Mouse (Mus musculus) heart, adult 2 months (tissue): ENCODE measurements at regions not wholly inside any gene's neighbourhood (a gene's known extent, or its start where the extent isn't known, plus 50 kb on each side); places are given as distances from the start of the nearest gene placed in this dataset.
A peak's percentile ranks its signal among the peaks of the same experiment; 100 is the strongest.

Source experiments
- DNase-seq, 2 experiments: peaks; one replicate each; pipeline ENCODE4 v3.0.0; 2021
- H3K27ac ChIP-seq: fragments of 200-600 bp; 2 replicates; pipeline ENCODE4 v1.8.1; 2022
- H3K27me3 ChIP-seq: fragments of 200-500 bp; 2 replicates; pipeline ENCODE4 v1.6.1; 2012; ENCODE audit warnings: mild to moderate bottlenecking, low read length, inconsistent platforms, mixed read lengths; ENCODE audit not compliant: control insufficient read depth, insufficient read depth
- H3K36me3 ChIP-seq: fragments of 200-500 bp; 2 replicates; pipeline ENCODE4 v1.6.1; 2012; ENCODE audit warnings: low read length, inconsistent platforms; ENCODE audit not compliant: control insufficient read depth, insufficient read depth
- H3K4me1 ChIP-seq: fragments of 200-500 bp; 2 replicates; pipeline ENCODE4 v1.6.1; 2011; ENCODE audit warnings: low read length; ENCODE audit not compliant: control insufficient read depth, insufficient read depth
- H3K4me3 ChIP-seq: fragments of 200-600 bp; 2 replicates; pipeline ENCODE4 v1.8.1; 2022
- H3K79me2 ChIP-seq: fragments of 200-500 bp; replicated peaks from 2 replicates; pipeline ENCODE4 v1.6.1; 2012; ENCODE audit warnings: mild to moderate bottlenecking, inconsistent platforms, low read length, moderate library complexity, mixed read lengths; ENCODE audit not compliant: control insufficient read depth, insufficient read depth
- H3K9ac ChIP-seq: fragments of 200-500 bp; 2 replicates; pipeline ENCODE4 v1.6.1; 2012; ENCODE audit warnings: low read depth, mild to moderate bottlenecking, control low read depth, inconsistent platforms, low read length, mixed read lengths
- CTCF ChIP-seq: fragments of 200-600 bp; IDR thresholded peaks from 2 replicates; pipeline ENCODE4 v1.8.1; 2022; ENCODE audit warnings: antibody characterized with exemption, mild to moderate bottlenecking, moderate library complexity
- EP300 ChIP-seq: fragments of 200-500 bp; IDR thresholded peaks from 2 replicates; pipeline ENCODE4 v1.6.1; 2011; ENCODE audit warnings: low read depth, low read length, control low read depth; ENCODE audit not compliant: insufficient read depth
- POLR2A ChIP-seq: fragments of 200-500 bp; IDR thresholded peaks from 2 replicates; pipeline ENCODE4 v1.6.1; 2011; ENCODE audit warnings: mild to moderate bottlenecking, low read depth, low read length, control low read depth; ENCODE audit not compliant: insufficient read depth
- WGBS: fragments of 180-500 bp; shearing (Covaris S2); methylation state at CpG from one replicate; pipeline ENCODE4 v1.1.7; 2018; 5-methylcytosine and 5-hydroxymethylcytosine counted together
- intact Hi-C: fragments of 180-260 bp; cut with DNase I; formaldehyde crosslinking; loops from one replicate; pipeline ENCODE4 v1.15.1; 2025

- 0 out of 2 replicates have a peak overlapping the region, but pooled peaks have one; percentile 3 for H3K4me3 ChIP-seq
- intact Hi-C loops: no loop called here
Measured at GRCm38 (mm10) chr8:10924526-10925199, 83.6 kb downstream of the Irs2 start.

GRCm38 (mm10) chr8:10924001-10924490 is 84.2 kb downstream of the Irs2 start:
- no peak overlapping the region for H3K9ac ChIP-seq
- H3K36me3 ChIP-seq: no peaks in the 10 kb centered on the region
- no peak overlapping the region for H3K4me3 ChIP-seq
- no peak for DNase-seq
- H3K27ac ChIP-seq: peak overlapping the region; percentile 47
- TF ChIP-seq CTCF (no peak), EP300 (no peak), POLR2A (no peak)
- H3K4me1 ChIP-seq: peaks cover 11% of the 10 kb centered on the region
- WGBS: 37% methylated on average over 3 of the region's 3 CpGs
- H3K27me3 ChIP-seq: no peaks in the 10 kb centered on the region
- intact Hi-C loops: no loop called here
- H3K79me2 ChIP-seq: no peaks in the 10 kb centered on the region

More at GRCm38 (mm10) chr8:10924526-10925199, 83.6 kb downstream of the Irs2 start:
- peak overlapping the region; percentile 47 for H3K27ac ChIP-seq
- no peak overlapping the region for H3K9ac ChIP-seq
- TF ChIP-seq EP300 (no peak), CTCF (no peak), POLR2A (peak; percentile 32; the same call in 1 of the 2 replicates)
- peaks cover 11% of the 10 kb centered on the region for H3K4me1 ChIP-seq
- no peaks in the 10 kb centered on the region for H3K36me3 ChIP-seq
- H3K27me3 ChIP-seq: no peaks in the 10 kb centered on the region
- DNase-seq: peak; percentile 66 to 71
- WGBS: 5% methylated on average over 20 of the region's 20 CpGs
- H3K79me2 ChIP-seq: no peaks in the 10 kb centered on the region

DNA sequence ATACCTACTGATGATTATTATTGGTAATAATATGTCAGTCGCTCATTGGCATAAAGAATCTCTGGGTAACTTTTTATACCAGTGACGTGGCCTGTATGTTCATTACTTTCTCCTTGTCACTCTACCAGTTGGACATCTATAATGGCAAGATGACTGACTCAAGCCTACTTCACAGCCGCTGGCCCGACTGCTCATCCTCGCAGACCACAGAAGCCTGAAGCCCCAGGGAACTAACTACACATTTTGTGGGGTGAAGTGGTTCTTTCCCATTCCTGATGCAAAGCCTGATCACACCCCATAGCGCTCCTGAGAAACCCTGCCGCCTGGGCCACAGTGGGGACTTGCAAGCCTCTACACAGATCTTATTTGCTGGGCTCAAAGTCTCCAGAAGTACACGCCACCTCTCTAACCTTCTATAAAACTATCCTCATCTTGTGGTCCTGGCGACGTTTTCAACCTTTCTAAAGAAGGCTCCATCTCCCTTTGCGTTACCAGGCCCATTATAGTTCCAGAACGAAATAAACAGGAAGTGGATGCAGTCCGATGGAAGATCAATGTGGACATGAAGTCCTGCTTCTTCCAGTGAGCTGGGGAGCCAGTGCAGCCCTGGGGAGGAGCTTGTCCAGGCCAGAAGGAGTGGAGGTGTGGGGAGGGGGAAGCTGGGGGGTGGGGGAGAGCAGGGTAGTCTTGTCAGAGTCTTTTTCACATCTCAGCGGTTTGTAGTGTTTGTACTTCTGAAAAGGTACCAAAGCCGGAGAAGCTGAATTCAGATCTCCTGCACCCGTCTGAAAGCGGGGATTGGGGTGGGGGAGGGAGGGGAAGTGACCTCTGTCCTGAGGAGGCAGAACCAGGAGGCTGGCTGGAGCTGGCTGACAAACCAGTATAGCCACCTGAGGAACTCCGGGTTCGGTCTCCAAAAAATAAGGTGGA is 84.9 kb downstream of the Irs2 start:
- Histone ChIP-seq H3K36me3 (no peaks in the 10 kb centered on the region), H3K27me3 (no peaks in the 10 kb centered on the region), H3K27ac (no peak overlapping the region), H3K9ac (no peak overlapping the region), H3K4me1 (peaks cover 11% of the 10 kb centered on the region), H3K79me2 (no peaks in the 10 kb centered on the region), H3K4me3 (no peak overlapping the region)
- TF ChIP-seq CTCF (no peak), POLR2A (no peak), EP300 (no peak)
- 65% methylated on average over 19 of the region's 19 CpGs for WGBS
- DNase-seq: no peak
- intact Hi-C loops: no loop called here

- Histone ChIP-seq H3K27ac (no peak overlapping the region), H3K4me3 (no peak overlapping the region), H3K4me1 (peaks cover 11% of the 10 kb centered on the region), H3K9ac (no peak overlapping the region), H3K79me2 (no peaks in the 10 kb centered on the region), H3K36me3 (no peaks in the 10 kb centered on the region), H3K27me3 (no peaks in the 10 kb centered on the region)
- whole genome bisulfite sequencing: 77% methylated on average over 12 of the region's 12 CpGs
- no peak for DNase-seq
- intact Hi-C loops: no loop called here
- TF ChIP-seq EP300: no peak
- TF ChIP-seq CTCF: no peak
- TF ChIP-seq POLR2A: no peak
Measured at GRCm38 (mm10) chr8:10922209-10923030, 85.8 kb downstream of the Irs2 start.

DNA sequence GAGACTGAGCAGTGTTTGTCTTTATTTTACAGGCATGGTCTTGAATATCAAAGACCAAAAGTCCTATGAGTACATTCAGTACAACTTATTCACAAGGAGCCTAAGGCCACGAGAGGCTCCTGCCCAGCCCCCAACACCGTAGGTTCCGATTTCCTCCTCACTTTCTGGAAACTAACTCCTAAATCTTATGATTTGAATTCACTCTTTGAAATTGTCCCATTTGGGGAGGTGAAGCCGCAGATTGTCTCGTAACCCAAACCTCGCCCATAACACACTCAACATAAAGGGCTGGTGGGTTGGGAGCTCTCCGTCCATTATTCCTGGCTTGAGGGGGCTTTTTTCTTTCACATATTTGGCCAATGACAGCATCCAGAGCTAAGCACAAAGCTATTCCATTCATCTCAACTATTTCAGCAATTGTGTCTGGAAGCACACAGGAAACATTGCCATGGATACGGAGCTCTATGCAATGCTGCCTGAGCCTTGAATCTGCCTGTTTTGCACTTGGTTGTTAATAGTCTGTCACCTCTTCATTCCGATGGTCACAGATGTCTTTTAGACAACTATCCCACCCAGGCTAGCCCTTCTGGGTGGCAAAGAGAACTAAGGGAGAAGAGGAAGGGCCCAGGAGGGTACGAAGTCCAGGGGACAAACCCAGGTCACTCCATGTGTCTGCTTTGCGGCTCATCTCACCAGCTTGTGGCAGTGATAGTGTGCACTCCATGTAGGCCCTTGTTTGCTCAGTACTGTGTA is 86.6 kb downstream of the Irs2 start:
- H3K4me1 ChIP-seq: peaks cover 8% of the 10 kb centered on the region
- H3K27me3 ChIP-seq: no peaks in the 10 kb centered on the region
- H3K27ac ChIP-seq: no peak overlapping the region
- intact Hi-C loops: no loop called here
- no peak for TF ChIP-seq CTCF
- no peak for TF ChIP-seq POLR2A
- TF ChIP-seq EP300: no peak
- H3K4me3 ChIP-seq: no peak overlapping the region
- WGBS: 64% methylated on average over 11 of the region's 11 CpGs
- H3K79me2 ChIP-seq: no peaks in the 10 kb centered on the region
- no peak for DNase-seq
- no peak overlapping the region for H3K9ac ChIP-seq
- no peaks in the 10 kb centered on the region for H3K36me3 ChIP-seq
